Mouse (Mus musculus) lung, embryonic 14.5 days (tissue): ENCODE measurements at regions not wholly inside any gene's neighbourhood (a gene's known extent, or its start where the extent isn't known, plus 50 kb on each side); places are given as distances from the start of the nearest gene placed in this dataset.
"Not testable (repeated sequence)": the region's sequence is repeated elsewhere in the genome, so short reads cannot be mapped to it uniquely, and the experiment has no call there.

Experiments used
- ATAC-seq: fragments of 200-750 bp; cut with Nextera tagmentation; 2 replicates; pipeline ENCODE4 v1.8.0; 2017; ENCODE audit warnings: mild to moderate bottlenecking, moderate TSS enrichment, moderate library complexity; ENCODE audit not compliant: insufficient read depth
- DNase-seq: peaks from one replicate; pipeline ENCODE4 v3.0.0-alpha.2; 2015
- H3K27ac ChIP-seq: fragments of 300-500 bp; sonication (generic); 2 replicates; pipeline ENCODE4 v1.5.1; 2014; ENCODE audit warnings: low read depth, mild to moderate bottlenecking, moderate library complexity
- H3K27me3 ChIP-seq: fragments of 300-500 bp; sonication (generic); 2 replicates; pipeline ENCODE4 v1.6.1; 2014; ENCODE audit warnings: low read length, control low read depth; ENCODE audit not compliant: insufficient read depth
- H3K36me3 ChIP-seq: fragments of 300-500 bp; sonication (generic); 2 replicates; pipeline ENCODE4 v1.6.1; 2014; ENCODE audit warnings: control low read depth; ENCODE audit not compliant: insufficient read depth
- H3K4me1 ChIP-seq: fragments of 300-500 bp; sonication (generic); 2 replicates; pipeline ENCODE4 v1.6.1; 2014; ENCODE audit warnings: antibody characterized with exemption, control low read depth; ENCODE audit not compliant: insufficient read depth
- H3K4me2 ChIP-seq: fragments of 300-500 bp; sonication (generic); 2 replicates; pipeline ENCODE4 v1.6.1; 2014; ENCODE audit warnings: mild to moderate bottlenecking
- H3K4me3 ChIP-seq: fragments of 300-500 bp; sonication (generic); 2 replicates; pipeline ENCODE4 v1.5.1; 2014; ENCODE audit warnings: low read depth, low read length
- H3K9ac ChIP-seq: fragments of 300-500 bp; sonication (generic); 2 replicates; pipeline ENCODE4 v1.6.1; 2014
- H3K9me3 ChIP-seq: fragments of 300-500 bp; sonication (generic); 2 replicates; pipeline ENCODE4 v1.6.1; 2016; ENCODE audit warnings: low read depth, low read length, control low read depth
- WGBS: fragments of 180-500 bp; shearing (Covaris S2); extraction: QIAGEN DNeasy Blood & Tissue Kit; methylation state at CpG from one replicate; pipeline ENCODE4 v1.1.7; 2014; 5-methylcytosine and 5-hydroxymethylcytosine counted together

- H3K4me2 ChIP-seq, H3K27ac ChIP-seq, H3K4me3 ChIP-seq, H3K36me3 ChIP-seq, H3K9me3 ChIP-seq, ATAC-seq, H3K9ac ChIP-seq, DNase-seq, H3K27me3 ChIP-seq, H3K4me1 ChIP-seq: not testable (repeated sequence)
- WGBS = 79% methylated on average over 8 of the region's 8 CpGs
Measured at GRCm38 (mm10) chr4:3343443-3343842, 158.3 kb upstream of the Vmn1r3 start.

DNA sequence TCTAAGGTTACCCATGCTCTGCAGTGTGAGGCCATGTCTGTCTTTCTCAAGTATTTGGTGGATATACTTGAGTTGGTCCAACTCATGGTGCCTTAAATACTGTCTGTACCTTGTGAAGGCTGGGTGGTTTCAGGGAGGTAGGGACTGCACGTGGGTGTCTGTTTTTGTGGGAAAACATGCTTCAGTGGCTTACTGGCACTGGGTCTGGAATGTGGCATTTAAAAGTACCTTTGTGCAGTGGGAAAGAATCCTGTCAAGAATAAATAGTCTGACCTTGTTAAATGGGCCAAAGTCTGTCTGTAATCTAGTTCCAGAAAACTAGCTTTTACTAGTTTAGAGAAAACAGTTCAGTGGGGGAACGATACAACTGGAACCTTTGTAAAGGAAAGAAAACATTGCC is 157.5 kb upstream of the Vmn1r3 start:
- not testable (repeated sequence) for H3K4me1 ChIP-seq, H3K9ac ChIP-seq, ATAC-seq, H3K9me3 ChIP-seq, H3K36me3 ChIP-seq, H3K4me2 ChIP-seq, H3K27ac ChIP-seq, H3K4me3 ChIP-seq, H3K27me3 ChIP-seq, DNase-seq
- 74% methylated on average over 2 of the region's 2 CpGs for WGBS

DNA sequence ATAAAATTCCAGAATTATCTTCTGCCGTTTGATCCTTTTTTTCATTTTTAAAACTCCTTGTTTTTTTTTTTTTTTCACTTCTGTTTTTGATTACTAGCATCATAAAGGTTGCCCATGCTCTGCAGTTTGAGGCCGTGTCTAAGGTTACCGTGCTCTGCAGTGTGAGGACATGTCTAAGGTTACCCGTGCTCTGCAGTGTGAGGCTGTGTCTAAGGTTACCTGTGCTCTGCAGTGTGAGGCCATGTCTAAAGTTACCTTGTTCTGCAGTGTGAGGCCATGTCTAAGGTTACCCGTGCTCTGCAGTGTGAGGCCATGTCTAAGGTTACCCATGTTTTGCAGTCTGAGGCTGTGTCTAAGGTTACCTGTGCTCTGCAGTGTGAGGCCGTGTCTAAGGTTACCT is 157.0 kb upstream of the Vmn1r3 start:
- not testable (repeated sequence) for H3K27ac ChIP-seq, H3K9ac ChIP-seq, H3K4me3 ChIP-seq, H3K36me3 ChIP-seq, DNase-seq, H3K4me1 ChIP-seq, H3K4me2 ChIP-seq, H3K9me3 ChIP-seq, H3K27me3 ChIP-seq, ATAC-seq
- WGBS = 90% methylated on average over 6 of the region's 6 CpGs
